23 mouse cellular contexts compared by ENCODE assay signal in the genomic region with DNA sequence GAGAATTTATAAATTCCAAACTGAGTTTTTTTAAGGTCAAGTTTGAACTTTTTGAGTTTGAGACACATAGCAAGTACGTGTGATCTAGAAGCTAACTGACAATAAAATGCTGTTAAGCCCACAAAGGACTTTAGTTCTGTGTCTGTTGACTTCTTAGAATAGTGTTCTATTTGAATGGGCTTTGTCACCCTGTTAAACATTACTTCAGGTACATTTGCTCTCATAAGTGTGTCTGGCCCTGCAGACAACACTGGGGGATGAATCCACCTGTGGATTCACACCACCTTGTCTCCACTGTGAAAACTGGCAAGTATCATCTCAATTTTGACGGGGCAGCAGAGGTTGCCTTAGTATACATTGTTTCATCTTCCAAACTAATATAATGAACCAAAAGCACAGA.
DNase-seq lines count a peak whose midpoint lies in the region; ATAC-seq and TF ChIP-seq lines count a peak whose summit lies in the region.
"Had no signal": no experiment of that assay in that cellular context is flagged by ENCODE, and none has a peak within 500 bp of the region (broad histone marks: within the 10 kb centered on the region; RNA-seq: fewer than 3 reads in every experiment).

No protein-coding gene starts in this region.

- DNase-seq in heart, adult 11 months, result peak; percentile 66
- no peak for DNase-seq in heart, adult 2 months
- DNase-seq in kidney, adult 2 months, result peak; percentile 78
- no peak for DNase-seq in kidney, postnatal 14 days
- DNase-seq in kidney, adult 9 months, result peak; percentile 55
- DNase-seq: adrenal gland, adult 8-10 months; adrenal gland, postnatal 14 days; adrenal gland, postnatal 36 days; B cell, adult 2 months; cerebellum, adult 11-12 months; cerebellum, adult 2 months; cerebellum, adult 9-10 months; cerebellum, postnatal 10 days; cerebellum, postnatal 25 days had no signal

- TF ChIP-seq POLR2A in heart, adult 2 months (IDR thresholded peaks at IDR 0.05; ENCODE audit: insufficient read depth, low read depth, low read length), result no peak
- no peak for TF ChIP-seq POLR2A in kidney, adult 2 months (IDR thresholded peaks at IDR 0.05; ENCODE audit: low read depth, low read length)

- H3K9me3 ChIP-seq in kidney, embryonic 16.5 days (ENCODE audit: low read length), result no peaks in the 10 kb centered on the region
- H3K9me3 ChIP-seq: embryonic facial prominence, embryonic 10.5 days; embryonic facial prominence, embryonic 12.5 days; forebrain, embryonic 13.5 days; forebrain, embryonic 15.5 days had no signal

- WGBS in heart, adult 2 months, result 77% methylated on average over 2 of the region's 2 CpGs
- WGBS in kidney, adult 2 months, result 67% methylated on average over 2 of the region's 2 CpGs
- WGBS in kidney, embryonic 16.5 days, result 79% methylated on average over 2 of the region's 2 CpGs

- no peaks in the 10 kb centered on the region for H3K27me3 ChIP-seq in heart, adult 2 months (ENCODE audit: control insufficient read depth, insufficient read depth, low read length)
- no peaks in the 10 kb centered on the region for H3K27me3 ChIP-seq in kidney, adult 2 months (replicated peaks; ENCODE audit: control insufficient read depth, insufficient read depth, low read length)
- H3K27me3 ChIP-seq in kidney, embryonic 16.5 days (ENCODE audit: insufficient read depth, low read length), result no peaks in the 10 kb centered on the region
- H3K27me3 ChIP-seq: embryonic facial prominence, embryonic 12.5 days; forebrain, embryonic 13.5 days; forebrain, embryonic 15.5 days; Patski had no signal

- no peak overlapping the region for H3K4me2 ChIP-seq in kidney, embryonic 16.5 days (replicated peaks; ENCODE audit: low read depth, low read length)
- H3K4me2 ChIP-seq: embryonic facial prominence, embryonic 12.5 days; forebrain, embryonic 13.5 days; forebrain, embryonic 15.5 days had no signal

- no peak for TF ChIP-seq CTCF in heart, adult 2 months (IDR thresholded peaks at IDR 0.05)
- TF ChIP-seq CTCF in kidney, adult 2 months (conservative IDR thresholded peaks at IDR 0.05; ENCODE audit: insufficient read depth, insufficient read length, low read depth, low read length), result no peak

- H3K79me2 ChIP-seq in heart, adult 2 months (replicated peaks; ENCODE audit: control insufficient read depth, insufficient read depth, low read length), result no peaks in the 10 kb centered on the region

- ATAC-seq in kidney, embryonic 16.5 days (ENCODE audit: low FRiP score, low TSS enrichment), result no peak
- ATAC-seq: activated CD4-positive, CD25-positive, alpha-beta regulatory T cell, adult 4 months; CD4-positive, CD25-positive, alpha-beta regulatory T cell, adult 4 months; forebrain, embryonic 13.5 days; forebrain, embryonic 15.5 days; Patski had no signal

- intact Hi-C loops in heart, adult 2 months (cut with DNase I), result no loop called here

- no peak overlapping the region for H3K27ac ChIP-seq in heart, adult 2 months
- H3K27ac ChIP-seq in kidney, adult 2 months (ENCODE audit: insufficient read depth, low read depth, low read length), result no peak overlapping the region; the same call in 1 of the 2 replicates
- H3K27ac ChIP-seq in kidney, embryonic 16.5 days (ENCODE audit: low read length), result no peak overlapping the region
- H3K27ac ChIP-seq: embryonic facial prominence, embryonic 10.5 days; embryonic facial prominence, embryonic 12.5 days; forebrain, embryonic 13.5 days; forebrain, embryonic 15.5 days had no signal

- no peaks in the 10 kb centered on the region for H3K36me3 ChIP-seq in heart, adult 2 months (ENCODE audit: control insufficient read depth, insufficient read depth, low read length)
- no peaks in the 10 kb centered on the region for H3K36me3 ChIP-seq in kidney, adult 2 months (ENCODE audit: control insufficient read depth, insufficient read depth, low read length)
- H3K36me3 ChIP-seq in kidney, embryonic 16.5 days (ENCODE audit: insufficient read depth, low read length), result no peaks in the 10 kb centered on the region
- H3K36me3 ChIP-seq: embryonic facial prominence, embryonic 10.5 days; embryonic facial prominence, embryonic 12.5 days; forebrain, embryonic 15.5 days; G1E had no signal

- no peak overlapping the region for H3K9ac ChIP-seq in heart, adult 2 months (ENCODE audit: low read depth, low read length)
- no peak overlapping the region for H3K9ac ChIP-seq in kidney, embryonic 16.5 days (replicated peaks; ENCODE audit: low read length)
- H3K9ac ChIP-seq: embryonic facial prominence, embryonic 12.5 days; forebrain, embryonic 13.5 days; forebrain, embryonic 15.5 days had no signal

- no peak overlapping the region for H3K4me3 ChIP-seq in heart, adult 2 months
- H3K4me3 ChIP-seq in kidney, adult 2 months (ENCODE audit: insufficient read depth, low read depth, low read length), result no peak overlapping the region
- no peak overlapping the region for H3K4me3 ChIP-seq in kidney, embryonic 16.5 days (ENCODE audit: low read length)
- H3K4me3 ChIP-seq: embryonic facial prominence, embryonic 10.5 days; embryonic facial prominence, embryonic 12.5 days; forebrain, embryonic 13.5 days; forebrain, embryonic 15.5 days had no signal

- TF ChIP-seq EP300 in heart, adult 2 months (IDR thresholded peaks at IDR 0.05; ENCODE audit: insufficient read depth, low read depth, low read length), result no peak

- no peaks in the 10 kb centered on the region for H3K4me1 ChIP-seq in heart, adult 2 months (ENCODE audit: control insufficient read depth, insufficient read depth, low read length)
- H3K4me1 ChIP-seq in kidney, adult 2 months (ENCODE audit: control insufficient read depth, insufficient read depth, low read length), result peaks cover 16% of the 10 kb centered on the region
- H3K4me1 ChIP-seq in kidney, embryonic 16.5 days (ENCODE audit: insufficient read depth, low read length), result no peaks in the 10 kb centered on the region
- H3K4me1 ChIP-seq: embryonic facial prominence, embryonic 10.5 days; embryonic facial prominence, embryonic 12.5 days; forebrain, embryonic 13.5 days had no signal

Comparison
In these comparisons a context has a peak if more than half of its experiments do, and no peak if none do; other contexts are left out.
1. DNase-seq: peak in heart, adult 11 months (single experiment), kidney, adult 2 months (single experiment) and kidney, adult 9 months (single experiment); none in heart, adult 2 months (0 of 2) and kidney, postnatal 14 days (single experiment).